Mouse (Mus musculus): ENCODE data around the gene Supt20.

The Supt20 gene

GRCm38 (mm10) chr3:54755145-54756041 lies 62.8 kb downstream of the Supt20 start, which contains the start of gene Smad9:
Gene Smad9, plus strand, starts transcription at chr3:54755582.
- no peak for DNase-seq (ENCODE audit: low read depth, low spot score)

- no peak for DNase-seq (ENCODE audit: low read depth, low spot score)
Measured at GRCm38 (mm10) chr3:54756058-54756457, 63.5 kb downstream of the Supt20 start.

- DNase-seq (ENCODE audit: low read depth, low spot score) = no peak
Measured at GRCm38 (mm10) chr3:54757446-54757845, 64.8 kb downstream of the Supt20 start.

GRCm38 (mm10) chr3:54759211-54759610 lies 66.6 kb downstream of the Supt20 start:
- no peak for DNase-seq (ENCODE audit: low read depth, low spot score)

GRCm38 (mm10) chr3:54760321-54761115 lies 67.9 kb downstream of the Supt20 start:
- no peak for DNase-seq (ENCODE audit: low read depth, low spot score)

- no peak for DNase-seq (ENCODE audit: low read depth, low spot score)
Measured at GRCm38 (mm10) chr3:54761258-54761657, 68.7 kb downstream of the Supt20 start.

- DNase-seq (ENCODE audit: low read depth, low spot score) = no peak
Measured at GRCm38 (mm10) chr3:54764418-54764817, 71.8 kb downstream of the Supt20 start.

- peak; percentile 40 for DNase-seq (ENCODE audit: low read depth, low spot score)
Measured at GRCm38 (mm10) chr3:54765521-54765920, 72.9 kb downstream of the Supt20 start.

GRCm38 (mm10) chr3:54766034-54766433 lies 73.4 kb downstream of the Supt20 start:
- no peak for DNase-seq (ENCODE audit: low read depth, low spot score)

- no peak for DNase-seq (ENCODE audit: low read depth, low spot score)
Measured at GRCm38 (mm10) chr3:54766811-54767210, 74.2 kb downstream of the Supt20 start.

GRCm38 (mm10) chr3:54768592-54768991 lies 76.0 kb downstream of the Supt20 start:
- DNase-seq (ENCODE audit: low read depth, low spot score) = no peak

- no peak for DNase-seq (ENCODE audit: low read depth, low spot score)
Measured at GRCm38 (mm10) chr3:54769349-54770275, 77.0 kb downstream of the Supt20 start.

GRCm38 (mm10) chr3:54773613-54774012 lies 81.0 kb downstream of the Supt20 start:
- peak; percentile 15 for DNase-seq (ENCODE audit: low read depth, low spot score)

- DNase-seq (ENCODE audit: low read depth, low spot score) = no peak
Measured at GRCm38 (mm10) chr3:54775989-54776631, 83.5 kb downstream of the Supt20 start.
